Mouse (Mus musculus): ENCODE data around the gene Cxcr2.
"Not testable (repeated sequence)": the region's sequence is repeated elsewhere in the genome, so short reads cannot be mapped to it uniquely, and the experiment has no call there.

The Cxcr2 gene

GRCm38 (mm10) chr1:74139415-74139814 is 14.4 kb upstream of the Cxcr2 start:
- DNase-seq (ENCODE audit: low read depth, low spot score): no peak

GRCm38 (mm10) chr1:74141781-74142180 is 12.0 kb upstream of the Cxcr2 start:
- DNase-seq (ENCODE audit: low read depth, low spot score): no peak

GRCm38 (mm10) chr1:74149106-74149885 is 4.5 kb upstream of the Cxcr2 start:
- no peak for DNase-seq (ENCODE audit: low read depth, low spot score)

- no peak for DNase-seq (ENCODE audit: low read depth, low spot score)
Observed at GRCm38 (mm10) chr1:74150101-74150500, 3.7 kb upstream of the Cxcr2 start.

- no peak for DNase-seq (ENCODE audit: low read depth, low spot score)
Observed at GRCm38 (mm10) chr1:74151091-74151490, 2.7 kb upstream of the Cxcr2 start.

DNA sequence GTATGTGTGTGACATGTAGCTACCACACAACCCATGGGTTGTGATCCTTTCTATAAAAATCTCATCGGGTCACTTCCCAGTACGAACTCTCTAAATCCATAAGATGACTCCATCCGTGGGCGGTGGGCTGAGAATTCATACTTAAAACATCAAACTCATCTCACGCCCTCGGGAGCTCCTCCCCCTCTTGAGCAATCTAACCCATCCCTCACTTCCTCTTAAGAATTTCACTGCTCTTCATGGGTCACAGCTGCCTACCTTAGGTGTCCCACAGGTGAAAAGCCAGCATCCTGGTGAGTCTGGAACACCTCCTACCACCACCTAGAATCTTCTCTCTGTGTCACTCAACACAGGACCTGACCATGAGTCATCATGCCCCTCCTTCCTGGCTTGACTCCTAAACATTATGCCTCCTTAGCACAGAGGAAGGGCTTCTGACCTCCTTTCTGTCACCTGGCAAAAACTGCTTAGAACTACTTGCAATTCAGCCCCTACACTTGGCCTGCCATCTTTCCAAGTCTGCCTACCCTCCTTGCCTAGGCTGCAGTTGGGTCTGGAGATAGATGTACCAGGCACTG is 1.7 kb downstream of the Cxcr2 start:
- DNase-seq (ENCODE audit: low read depth, low spot score): no peak

DNA sequence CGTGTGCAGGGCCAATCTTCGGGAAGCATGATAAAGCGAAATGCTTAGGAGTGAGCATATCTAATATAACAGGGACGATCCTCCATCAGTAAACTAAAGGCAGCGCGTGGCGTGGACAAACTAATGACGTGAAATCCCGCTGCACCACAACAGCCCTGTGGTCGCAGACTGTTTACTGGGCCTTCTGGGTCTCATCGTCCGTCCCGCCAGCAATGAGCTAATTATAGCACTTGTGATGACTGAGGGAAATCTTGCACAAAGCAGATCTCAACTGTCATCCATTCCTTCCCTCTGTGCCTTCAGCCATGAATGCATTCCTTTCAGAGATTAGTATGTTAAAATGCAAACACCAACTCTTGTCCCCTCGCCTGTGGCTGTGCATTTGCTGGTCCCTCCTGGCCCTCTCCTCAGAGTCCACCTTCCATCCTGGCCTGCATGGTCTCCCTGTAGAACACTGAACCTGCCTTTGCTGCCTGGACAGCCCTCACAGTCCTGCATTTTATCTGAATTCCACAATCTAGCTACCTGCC is 2.7 kb downstream of the Cxcr2 start:
- DNase-seq (ENCODE audit: low read depth, low spot score): no peak

DNA sequence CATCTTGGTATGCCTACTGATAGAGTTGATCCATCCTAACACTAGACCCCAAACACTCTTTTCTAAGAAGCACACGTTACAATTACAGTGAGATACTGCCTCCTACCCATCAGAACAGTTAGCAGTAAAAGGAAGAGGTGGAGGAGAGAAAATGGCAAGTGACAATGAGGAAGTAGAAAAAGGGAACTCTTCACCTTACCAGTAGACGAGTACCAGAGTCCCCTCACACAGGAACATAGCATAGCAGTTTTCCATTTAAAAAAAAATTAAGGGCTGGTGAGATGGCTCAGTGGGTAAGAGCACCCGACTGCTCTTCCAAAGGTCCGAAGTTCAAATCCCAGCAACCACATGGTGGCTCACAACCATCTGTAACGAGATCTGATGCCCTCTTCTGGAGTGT is 5.8 kb downstream of the Cxcr2 start:
- not testable (repeated sequence) for DNase-seq (ENCODE audit: low read depth, low spot score)

DNA sequence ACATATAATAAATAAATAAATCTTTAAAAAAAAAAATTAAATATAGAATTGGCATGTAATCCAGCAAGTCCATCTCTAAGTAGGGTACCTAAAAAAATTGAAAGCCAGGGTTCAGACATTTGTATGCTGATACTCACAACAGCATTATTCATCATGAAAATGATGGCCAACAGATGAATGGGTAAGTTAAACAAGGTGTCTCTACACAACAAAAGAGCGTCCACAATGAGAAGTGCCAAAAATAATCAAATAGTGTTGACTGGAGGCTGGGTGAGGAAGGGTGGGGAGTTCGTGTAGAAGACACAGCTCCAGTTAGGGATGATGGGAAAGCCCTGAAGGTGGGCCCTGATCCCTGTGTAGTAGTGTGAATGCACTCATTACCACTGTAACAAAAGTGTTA is 6.2 kb downstream of the Cxcr2 start:
- no peak for DNase-seq (ENCODE audit: low read depth, low spot score)

DNA sequence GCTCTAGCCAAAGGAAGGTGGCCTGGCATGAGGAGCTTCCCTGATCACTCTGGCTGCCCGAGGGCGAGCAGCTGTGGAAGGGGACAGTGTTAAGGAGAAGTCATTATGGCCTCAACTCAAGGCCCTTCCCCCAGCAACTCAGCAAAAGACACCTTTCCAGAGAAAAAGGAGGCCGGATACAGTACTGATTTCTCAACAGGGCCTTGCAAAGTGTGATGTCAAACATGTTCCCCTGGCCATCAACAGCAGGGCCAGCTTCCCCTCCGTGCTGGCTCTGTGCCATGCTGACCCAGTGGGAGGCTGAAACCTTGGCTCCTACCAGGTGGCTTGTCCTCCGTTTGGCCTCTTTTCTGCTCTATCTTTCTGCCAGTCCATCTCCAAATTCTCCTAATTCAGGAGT is 13.3 kb downstream of the Cxcr2 start:
- no peak for DNase-seq (ENCODE audit: low read depth, low spot score)

DNA sequence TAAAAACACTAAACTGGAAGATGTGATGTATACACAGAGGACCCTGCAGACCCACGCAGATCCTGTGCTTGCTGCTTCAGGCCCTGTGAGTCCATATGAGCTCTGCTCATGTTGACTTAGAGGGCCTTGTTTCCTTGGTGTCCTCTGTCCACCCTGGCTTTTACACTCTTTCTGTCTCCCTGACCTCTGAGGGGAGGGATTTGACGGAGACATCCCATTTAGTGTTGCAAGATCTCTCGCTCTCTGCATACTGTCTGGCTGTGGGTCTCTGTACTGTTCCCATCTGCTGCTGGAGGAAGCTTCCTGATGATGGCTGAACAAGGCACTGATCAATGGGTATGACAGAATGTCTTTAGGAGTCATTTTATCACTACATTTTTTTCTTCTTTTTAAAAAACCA is 15.9 kb downstream of the Cxcr2 start:
- DNase-seq (ENCODE audit: low read depth, low spot score): no peak

DNA sequence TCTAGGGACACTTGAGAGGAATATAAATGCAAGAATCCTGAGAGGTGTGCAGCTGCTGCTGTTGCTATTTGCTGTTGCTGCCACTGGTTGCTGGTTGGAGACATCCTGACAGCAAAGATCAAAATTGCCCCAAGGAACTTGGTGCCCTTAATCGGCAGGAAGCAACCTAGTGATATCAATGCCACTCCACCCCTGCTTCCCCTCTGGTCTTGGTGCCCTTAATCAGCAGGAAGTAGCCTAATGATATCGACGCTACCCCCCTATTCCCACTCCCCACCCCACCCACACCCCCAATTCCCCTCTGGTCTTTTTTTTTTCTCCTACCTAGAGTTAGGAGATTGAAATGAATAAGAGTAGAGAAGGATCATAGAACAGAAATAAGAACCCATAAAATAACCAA is 18.9 kb downstream of the Cxcr2 start:
- no peak for DNase-seq (ENCODE audit: low read depth, low spot score)

DNA sequence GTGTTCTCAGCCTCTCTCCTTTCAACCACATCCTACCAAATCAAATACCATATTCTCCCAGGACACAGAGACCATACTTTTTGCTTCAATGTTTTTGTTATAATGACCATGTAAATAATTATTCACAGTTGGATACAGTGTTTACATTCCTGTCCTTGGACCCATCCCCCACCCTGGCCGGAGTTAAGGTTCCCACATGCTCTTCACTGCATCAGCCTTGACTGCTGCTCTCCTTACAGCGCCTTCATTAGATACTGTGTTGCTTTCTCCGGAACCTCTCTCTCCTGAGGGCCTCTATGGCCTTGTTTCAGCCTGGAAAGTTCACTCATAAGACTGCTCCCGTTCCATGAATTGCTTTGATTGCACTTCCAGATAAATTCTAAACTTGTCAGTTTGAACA is 21.9 kb downstream of the Cxcr2 start:
- no peak for DNase-seq (ENCODE audit: low read depth, low spot score)

DNA sequence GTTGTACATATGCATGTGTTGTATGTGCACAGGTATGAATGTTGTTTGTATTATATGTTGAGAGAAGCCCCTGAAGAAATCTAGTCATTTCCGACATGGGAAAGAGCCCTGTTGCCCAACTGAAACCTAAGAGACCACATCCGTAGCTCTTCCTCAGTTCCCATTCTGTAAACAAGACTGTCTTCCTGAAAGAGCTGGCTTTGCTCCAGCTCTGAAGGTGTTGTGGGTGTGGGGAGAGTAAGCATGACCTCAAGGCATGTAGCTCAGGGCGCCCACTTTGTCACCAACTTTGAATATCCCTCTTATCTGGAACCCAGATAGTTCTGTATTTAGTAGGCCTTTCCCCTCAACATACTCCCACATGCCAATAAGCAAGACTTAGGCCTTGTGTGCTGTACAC is 24.8 kb downstream of the Cxcr2 start:
- no peak for DNase-seq (ENCODE audit: low read depth, low spot score)

GRCm38 (mm10) chr1:74179624-74180408 is 26.0 kb downstream of the Cxcr2 start:
- no peak for DNase-seq (ENCODE audit: low read depth, low spot score)

DNA sequence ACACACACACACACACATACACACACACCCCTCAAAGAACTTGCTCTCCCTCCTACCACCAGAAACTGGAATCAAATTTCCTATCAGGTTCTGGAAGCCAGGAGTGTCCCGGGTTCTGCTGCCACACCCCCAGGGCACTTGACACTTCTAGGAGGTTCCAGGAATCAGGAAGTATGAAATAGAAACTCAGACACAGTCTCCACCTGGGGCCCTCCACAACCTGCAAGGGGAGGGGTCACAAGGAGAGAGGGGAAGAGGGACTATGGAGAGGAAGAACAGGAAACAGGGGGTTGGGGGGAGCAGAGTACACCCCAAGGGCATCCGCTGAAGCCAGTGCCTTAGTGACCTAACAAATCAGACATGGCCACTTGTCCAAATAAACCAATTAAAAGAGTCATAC is 27.7 kb downstream of the Cxcr2 start:
- no peak for DNase-seq (ENCODE audit: low read depth, low spot score)

- DNase-seq (ENCODE audit: low read depth, low spot score): no peak
Observed at GRCm38 (mm10) chr1:74183006-74183405, 29.2 kb downstream of the Cxcr2 start.

DNA sequence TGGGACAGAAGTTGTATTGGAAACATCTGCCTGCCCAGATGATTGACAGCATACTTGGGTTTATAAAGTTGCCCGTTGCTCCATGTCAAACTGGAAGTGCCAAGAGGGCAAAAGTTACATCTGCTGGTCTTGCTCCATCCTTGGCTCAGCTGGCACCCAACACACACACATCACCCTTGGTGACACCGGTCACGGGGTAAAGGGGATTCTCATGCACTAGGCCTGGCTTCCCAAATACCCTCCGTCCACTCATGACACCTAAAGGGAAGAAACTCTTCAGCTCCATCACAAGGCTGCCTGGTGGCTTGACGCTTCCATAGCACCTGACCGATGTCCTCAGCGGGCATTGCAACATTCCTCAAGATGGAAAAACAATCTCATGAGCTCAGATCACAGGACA is 36.7 kb downstream of the Cxcr2 start:
- no peak for DNase-seq (ENCODE audit: low read depth, low spot score)

DNA sequence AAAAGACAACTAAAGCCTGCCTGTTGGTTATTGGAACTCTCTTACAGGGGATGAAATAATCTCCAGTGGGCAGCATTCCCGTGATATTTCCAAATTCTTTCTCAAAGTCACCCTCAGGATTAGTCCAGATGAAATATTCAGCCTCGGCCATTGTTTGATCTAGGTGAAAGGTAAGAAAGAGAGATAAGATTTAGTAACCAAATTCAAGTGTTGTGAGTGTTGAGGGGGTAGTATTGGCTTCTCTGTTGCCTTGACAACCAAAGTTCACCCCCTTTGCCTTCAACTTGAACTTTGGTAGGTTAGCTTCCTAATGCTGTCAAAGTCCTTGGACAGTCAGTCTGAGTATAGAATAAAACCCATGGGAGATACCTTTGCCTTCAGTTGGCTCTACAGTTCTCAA is 38.9 kb downstream of the Cxcr2 start:
- DNase-seq (ENCODE audit: low read depth, low spot score): no peak

DNA sequence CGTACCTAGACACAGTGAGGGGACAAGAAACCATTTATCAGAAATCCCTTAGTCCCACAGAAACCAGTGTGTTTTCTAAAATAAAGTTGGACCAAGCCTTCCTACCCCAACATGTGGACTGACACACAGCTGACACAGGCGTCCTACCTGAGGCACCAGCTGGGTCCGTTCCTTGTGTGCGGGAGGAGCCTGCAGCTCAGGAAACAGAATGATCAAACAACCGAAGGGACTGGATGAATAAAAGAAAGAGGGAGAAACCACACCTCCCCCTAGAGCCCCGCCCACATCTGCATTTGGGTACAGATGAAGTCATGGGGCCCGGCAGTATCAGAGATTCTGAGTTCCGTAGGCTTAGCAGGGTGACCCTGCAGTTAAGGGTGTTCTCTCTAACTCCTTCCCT is 40.7 kb downstream of the Cxcr2 start, which contains the start of gene Cxcr1:
Cxcr1 (minus strand) TSS at position 187 of the 400 bp plus-strand sequence.
- no peak for DNase-seq (ENCODE audit: low read depth, low spot score)

DNA sequence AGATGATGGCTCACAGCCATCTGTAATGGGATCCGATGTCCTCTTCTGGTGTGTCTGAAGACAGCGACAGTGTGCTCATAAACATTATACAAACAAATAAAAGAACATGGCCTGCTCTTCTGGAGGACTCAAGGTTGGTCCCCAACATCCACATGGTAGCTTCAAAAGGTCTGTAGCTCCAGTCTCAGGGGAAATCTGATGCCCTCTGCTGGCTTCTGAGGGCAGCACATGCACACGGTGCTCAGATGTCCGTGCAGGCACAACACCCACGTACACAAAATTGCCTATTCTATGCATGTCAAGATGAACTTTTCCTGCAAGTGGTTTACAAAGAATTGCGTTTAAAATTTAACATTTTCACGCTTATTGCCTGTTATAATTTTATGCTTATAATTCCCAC is 42.2 kb downstream of the Cxcr2 start:
- peak; percentile 34 for DNase-seq (ENCODE audit: low read depth, low spot score)

GRCm38 (mm10) chr1:74196621-74197419 is 43.0 kb downstream of the Cxcr2 start:
- DNase-seq (ENCODE audit: low read depth, low spot score): no peak

Measured in forelimb bud, embryonic 11.5 days (tissue).